Mouse (Mus musculus) myocyte (in vitro differentiated cells): ENCODE measurements around the gene Tbxas1.

Source experiments
- MAX ChIP-seq: IDR thresholded peaks from one replicate; pipeline ENCODE4 v1.6.1; 2011; ENCODE audit warnings: low read depth, mild to moderate bottlenecking, control low read depth
- POLR2A ChIP-seq: IDR thresholded peaks from one replicate; pipeline ENCODE4 v1.6.1; 2011; ENCODE audit warnings: low read depth, mild to moderate bottlenecking, control low read depth, moderate library complexity; ENCODE audit not compliant: insufficient read length

GRCm38 (mm10) chr6:38887436-38887835 is 12.2 kb downstream of the Tbxas1 start:
- TF ChIP-seq POLR2A (no peak), MAX (no peak)
